Mouse (Mus musculus): ENCODE data around the gene Susd1.

Gene Susd1

GRCm38 (mm10) chr4:59279111-59279510, 159.3 kb downstream of the Susd1 start:
- DNase-seq: no peak

GRCm38 (mm10) chr4:59278410-59278809, 160.0 kb downstream of the Susd1 start:
- no peak for DNase-seq

GRCm38 (mm10) chr4:59277958-59278357, 160.5 kb downstream of the Susd1 start:
- no peak for DNase-seq

- DNase-seq: no peak
Measured at GRCm38 (mm10) chr4:59275956-59276355, 162.5 kb downstream of the Susd1 start.

GRCm38 (mm10) chr4:59275494-59275893, 162.9 kb downstream of the Susd1 start:
- no peak for DNase-seq

DNA sequence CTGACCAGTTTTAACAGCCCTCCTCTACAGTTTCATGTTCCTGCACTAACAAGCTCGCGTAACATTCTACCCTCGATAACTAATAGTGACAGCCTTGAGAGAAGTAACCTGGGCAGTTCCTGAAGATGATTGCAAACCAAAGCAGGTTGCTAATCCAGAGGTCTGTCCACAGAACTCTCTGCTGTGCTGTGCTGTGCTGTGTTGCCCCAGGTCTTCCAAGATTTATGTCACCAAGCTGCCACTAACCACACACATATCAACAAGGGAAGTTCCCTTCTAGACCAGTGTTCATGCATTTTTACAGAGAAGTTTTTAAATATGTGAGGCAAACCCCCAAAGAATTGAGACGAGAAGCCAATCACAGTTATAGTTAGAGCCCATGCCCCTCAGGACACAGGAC, 164.3 kb downstream of the Susd1 start:
- no peak for DNase-seq

DNA sequence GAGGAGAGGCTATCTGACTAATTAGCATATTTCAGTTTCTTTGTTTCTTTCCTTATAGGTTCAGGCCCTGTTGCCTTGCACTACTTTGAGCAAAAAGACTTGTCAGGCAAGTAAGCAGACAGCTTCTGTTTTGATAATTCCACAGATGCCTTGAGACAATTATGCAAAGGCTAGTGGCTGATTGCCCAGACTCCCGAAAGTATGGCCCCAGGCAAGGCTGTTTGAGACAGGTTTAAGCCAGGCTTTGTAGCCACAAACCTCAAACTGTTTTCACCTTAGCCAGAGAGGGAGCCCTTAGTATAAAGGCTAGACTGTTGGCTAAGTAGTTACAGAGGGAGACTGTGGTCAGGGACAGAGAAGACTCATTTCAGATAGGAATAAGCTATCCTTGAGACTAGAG, 165.1 kb downstream of the Susd1 start:
- DNase-seq: no peak

GRCm38 (mm10) chr4:59265631-59266030, 172.8 kb downstream of the Susd1 start:
- no peak for DNase-seq

DNA sequence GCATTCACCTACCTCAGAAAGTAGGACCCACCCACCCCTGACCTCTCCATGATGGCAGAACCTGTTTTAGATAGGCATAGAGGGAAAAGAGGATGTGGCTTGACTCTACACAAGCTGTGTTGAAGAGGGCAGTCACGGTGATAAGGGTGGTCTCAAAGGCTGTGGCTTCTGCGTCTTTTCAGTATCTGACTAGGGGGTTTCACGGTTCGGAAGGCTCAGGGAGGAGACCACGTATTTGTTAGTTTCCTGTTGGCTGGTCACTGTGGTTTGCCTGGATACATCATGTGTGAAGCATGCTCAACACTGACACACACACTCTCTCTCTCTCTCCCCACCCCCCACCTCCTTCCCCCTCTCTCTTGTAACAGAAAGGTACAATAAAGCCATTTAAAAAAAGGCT, 173.3 kb downstream of the Susd1 start:
- no peak for DNase-seq
